Mouse (Mus musculus): ENCODE results near the gene Tes.

The Tes gene

DNA sequence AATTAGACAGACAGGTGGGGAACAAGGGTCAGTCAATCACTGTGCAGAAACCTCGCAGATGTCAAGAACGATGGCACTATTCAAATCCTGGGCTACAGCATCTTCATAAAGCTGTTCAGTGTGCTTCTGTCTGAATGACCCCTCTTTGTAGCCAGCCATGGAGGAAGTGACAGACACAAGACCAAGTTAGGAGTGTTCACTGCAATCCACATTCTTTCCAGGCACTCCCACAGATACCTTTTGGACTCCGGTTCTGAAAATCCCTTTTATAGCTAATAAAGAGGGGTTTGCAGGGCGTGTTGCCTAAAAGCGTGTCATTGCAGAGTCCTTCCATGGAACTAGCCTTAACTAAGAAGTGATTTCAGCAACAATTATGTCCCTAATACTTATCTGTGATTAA is 14.9 kb downstream of the Tes start:
- DNase-seq, result no peak

DNA sequence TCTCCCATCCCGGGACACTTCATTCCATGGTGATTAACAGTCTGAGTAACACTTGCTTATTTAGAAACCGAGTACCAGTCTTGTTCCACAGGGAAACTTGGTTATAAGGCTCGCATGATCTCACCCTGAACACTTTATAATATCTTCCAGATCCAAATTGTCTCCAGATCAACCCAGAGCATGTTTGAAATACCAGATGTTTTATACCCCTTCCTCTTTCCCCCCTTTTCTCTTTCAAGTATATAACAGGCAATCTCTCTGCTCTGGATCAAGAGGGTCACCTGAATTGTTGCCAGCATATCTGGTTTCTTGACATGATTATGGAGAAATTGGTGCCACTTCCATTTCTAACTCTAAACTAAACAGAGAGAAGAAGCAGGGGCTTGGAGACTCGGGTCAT is 17.3 kb downstream of the Tes start:
- no peak for DNase-seq

DNA sequence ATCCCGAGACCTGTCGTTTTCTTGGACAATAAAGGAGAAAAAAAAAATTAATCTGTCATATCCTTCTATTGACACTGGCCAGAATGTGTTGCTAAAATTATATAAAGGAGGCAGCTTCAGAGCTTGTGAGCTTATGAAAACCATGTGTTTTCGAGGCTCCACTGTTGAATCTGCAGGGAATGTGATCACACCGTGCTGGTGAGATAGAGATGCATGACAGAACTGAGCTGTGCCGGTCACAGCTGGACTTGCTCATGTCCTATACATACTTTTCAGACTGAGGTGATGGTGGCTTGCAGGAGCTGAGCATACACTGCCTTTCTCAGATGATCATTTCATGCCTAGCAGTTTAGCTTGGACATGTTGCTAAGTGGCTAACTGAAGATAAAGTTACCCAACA is 17.9 kb downstream of the Tes start:
- DNase-seq, result no peak

DNA sequence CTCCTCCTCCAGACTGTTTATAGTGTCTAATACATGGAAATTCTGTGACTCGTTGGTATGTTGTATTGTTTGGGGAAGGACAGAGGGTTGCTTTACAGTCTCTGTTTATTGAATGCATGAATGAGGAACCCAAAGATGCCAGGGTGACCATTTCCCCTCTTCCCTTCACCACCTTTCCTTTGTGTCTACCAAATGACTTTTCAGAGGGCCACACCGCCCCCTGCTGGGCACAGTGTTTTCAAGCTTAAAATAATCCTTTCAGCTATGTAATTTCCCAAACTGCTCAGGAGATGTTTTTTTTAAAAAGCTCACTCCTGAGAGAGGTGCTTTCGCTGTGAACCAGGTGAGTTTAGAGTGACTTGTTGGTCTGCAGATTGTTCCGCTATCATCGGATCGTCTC is 22.5 kb downstream of the Tes start:
- DNase-seq, result peak; percentile 79 to 80

DNA sequence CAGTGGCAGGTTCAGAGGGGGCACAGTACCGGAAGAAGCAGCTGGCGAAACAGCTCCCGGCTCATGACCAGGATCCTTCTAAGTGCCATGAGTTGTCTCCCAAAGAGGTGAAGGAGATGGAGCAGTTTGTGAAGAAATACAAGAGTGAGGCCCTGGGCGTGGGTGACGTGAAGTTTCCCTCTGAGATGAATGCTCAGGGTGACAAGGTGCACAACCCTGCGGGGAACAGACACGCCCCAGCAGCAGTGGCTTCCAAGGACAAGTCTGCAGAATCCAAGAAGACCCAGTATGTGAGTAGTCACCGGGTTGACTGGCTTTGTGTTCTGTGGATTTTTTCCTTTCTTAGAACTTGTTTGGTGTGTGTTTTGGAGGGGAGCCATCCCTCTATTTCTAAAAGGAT is 32.4 kb downstream of the Tes start:
- DNase-seq, result no peak

DNA sequence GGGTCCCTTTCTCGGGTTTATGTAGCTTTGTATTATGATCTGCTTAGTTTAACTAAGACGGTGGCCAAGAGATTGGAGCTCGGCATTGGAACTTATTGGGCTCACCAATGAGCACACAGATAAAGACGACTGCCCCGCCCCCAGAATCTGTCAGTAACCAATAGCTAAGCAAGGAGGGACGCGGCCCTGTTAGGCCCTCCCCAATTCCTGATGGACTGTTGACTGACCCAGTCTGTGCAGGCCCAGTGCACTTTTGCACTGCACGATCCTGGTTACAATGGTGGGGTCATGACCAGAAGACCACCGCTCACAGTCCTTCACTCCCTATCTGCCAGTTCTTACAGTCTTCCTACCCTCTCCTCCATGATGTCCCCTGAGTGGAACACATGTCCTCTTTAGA is 33.6 kb downstream of the Tes start:
- DNase-seq, result no peak

DNA sequence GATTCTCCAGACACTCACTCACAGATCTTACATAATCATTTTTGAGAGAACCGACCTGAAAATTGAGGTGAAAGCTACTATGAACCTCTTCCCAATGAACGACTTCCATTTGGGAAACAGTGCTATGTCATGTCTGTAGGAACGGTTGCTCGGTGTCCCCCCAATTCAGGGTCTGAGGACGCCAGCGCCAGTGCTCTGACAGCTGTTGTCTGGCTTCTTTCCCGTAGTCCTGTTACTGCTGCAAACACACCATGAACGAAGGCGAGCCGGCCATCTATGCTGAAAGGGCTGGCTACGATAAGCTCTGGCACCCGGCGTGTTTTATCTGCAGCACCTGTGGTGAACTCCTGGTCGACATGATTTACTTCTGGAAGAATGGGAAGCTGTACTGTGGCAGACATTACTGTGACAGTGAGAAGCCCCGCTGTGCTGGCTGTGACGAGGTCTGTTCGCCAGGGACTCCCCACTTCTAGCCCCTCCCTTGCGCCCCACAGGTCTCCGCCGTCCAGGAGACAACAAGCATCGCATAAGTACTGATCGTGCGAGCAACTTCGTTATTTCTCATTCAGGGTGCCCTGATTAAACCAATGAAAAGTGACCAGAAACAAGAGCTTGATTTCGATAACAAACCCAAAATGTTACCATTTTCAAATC is 34.7 kb downstream of the Tes start:
- peak; percentile 13 to 19 for DNase-seq

DNA sequence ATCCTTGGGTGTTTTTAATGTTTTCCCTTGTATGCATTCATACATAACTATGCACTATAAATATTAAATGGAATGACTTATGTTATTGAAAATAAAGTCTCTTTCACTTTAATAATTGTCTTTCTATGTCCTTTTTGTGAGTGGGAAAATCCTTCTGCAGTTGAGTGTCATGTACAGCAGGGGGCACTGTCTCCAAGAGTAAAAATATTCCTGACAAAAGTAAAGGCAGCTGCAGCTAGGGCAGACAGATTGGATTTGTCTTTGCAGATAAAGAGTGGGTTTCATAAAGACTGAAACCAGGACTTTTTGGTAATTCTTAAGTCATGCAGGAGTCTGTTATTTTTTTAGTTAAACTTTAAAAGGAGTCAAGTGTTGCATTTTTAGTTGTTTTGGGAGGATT is 40.8 kb downstream of the Tes start:
- DNase-seq, result peak; percentile 66 to 72

DNA sequence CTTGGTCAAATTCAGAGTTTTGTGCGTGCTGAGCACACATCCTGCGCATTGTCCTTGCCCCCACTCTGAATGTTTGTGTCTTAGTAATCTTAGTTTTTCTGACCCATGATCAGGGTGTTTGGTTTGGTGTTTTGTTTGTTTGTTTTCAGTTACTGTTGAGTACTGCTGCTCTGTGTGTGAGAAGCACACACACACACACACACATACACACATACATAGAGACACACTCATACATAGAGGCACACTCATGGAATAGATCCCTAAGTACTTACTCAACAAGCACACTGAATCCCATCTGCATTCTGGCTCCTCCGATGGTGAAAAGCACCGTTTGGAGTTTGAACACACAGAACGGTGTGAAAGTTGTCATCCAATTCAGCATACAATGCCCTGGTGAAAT is 41.5 kb downstream of the Tes start:
- no peak for DNase-seq

DNA sequence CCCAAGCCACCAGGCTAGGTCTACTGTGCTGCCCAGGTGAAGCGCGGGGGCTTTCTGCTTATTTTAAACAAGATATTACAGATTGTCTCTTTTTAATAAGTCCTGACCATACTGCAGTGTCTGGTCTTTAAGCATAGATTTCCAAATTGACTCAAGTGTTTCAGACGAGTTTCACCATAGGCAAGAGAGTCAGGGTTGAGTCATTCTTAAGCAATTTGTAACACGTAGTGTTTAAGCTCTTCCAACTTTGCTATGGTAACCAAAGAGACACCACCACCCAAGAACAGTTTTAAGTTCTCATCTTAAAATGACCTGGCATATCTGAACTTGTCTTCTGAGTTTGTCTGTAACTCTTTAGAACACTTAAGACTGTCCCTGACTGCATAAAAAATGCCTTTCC is 44.3 kb downstream of the Tes start:
- DNase-seq, result no peak

DNA sequence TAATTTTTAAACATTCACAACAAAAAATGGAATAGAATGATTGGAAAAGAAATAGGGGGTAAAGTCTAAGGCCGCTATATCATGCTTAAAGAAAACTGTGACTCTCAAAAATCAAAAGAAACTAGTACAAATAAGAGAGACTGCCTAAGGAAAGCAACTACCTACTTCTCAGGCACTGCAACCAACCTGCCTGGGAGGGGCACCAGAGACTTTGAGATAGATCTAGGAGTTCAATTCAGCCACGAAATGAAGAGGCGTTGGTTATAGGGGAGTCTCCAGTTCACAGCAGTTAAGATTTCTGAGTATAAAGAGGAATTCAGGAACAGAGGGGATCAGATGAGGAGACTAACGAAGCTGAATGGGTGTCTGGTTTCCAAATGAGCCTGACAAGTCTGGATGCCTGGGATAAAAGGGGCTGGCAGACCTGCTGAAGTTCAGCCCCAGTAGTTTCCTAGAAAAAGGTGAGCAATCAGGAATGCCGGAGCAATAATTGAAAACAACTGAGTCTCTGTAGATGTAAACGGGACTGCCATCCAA is 45.7 kb downstream of the Tes start:
- no peak for DNase-seq

DNA sequence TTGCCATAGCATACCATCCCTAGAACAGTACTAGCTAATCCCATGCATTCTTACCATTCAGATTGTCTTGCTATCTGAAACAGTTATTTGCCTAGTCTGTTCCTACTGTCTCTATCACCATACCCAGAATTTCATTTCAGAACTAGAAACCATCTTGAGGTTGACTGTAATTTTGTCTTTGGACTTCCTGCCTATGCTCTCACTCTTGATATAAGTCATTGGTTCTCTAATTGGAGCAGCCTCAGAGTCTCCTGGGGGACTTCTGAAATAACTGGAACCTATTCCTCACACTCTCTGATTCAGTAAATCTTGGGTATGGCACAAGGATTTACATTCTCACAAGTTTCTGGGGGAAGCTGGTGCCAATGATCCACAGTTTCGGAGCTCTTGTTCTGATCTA is 47.1 kb downstream of the Tes start:
- DNase-seq, result no peak

DNA sequence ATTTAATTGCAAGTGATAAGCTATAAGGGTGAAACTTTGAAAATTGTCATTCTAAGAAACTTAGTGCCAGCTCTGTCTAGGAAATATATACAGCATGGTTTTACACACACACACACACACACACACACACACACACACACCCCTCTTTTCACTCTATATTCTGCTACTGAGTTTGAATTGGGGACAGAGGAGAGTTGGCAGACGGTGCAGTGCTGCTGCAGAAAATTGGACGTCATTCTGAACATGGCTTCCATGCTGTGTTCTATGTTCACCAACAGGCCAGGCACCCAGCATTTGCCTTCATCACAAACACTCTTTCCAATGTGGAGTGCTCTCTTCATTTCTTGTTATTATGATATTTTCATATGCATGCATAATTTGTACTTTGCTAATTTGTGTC is 48.0 kb downstream of the Tes start:
- no peak for DNase-seq

DNA sequence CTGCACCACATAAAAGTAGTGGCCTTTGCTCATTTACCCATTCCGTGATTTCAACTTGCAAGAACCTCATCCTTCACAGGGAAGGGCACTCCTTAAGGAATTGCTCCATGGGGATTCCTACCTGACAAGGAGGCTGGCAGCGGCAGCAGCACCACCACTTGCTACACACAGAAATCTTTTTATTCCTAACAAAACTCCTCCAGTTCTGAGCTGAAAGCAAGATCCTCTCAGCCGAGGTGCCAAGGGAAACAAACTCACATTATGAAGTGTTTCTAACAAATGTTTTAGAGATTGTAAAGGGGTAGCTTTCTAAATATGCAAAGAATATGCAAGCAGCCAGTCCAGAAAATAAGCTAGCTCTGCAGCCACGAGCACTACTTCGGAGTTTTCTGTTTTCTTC is 49.6 kb downstream of the Tes start:
- no peak for DNase-seq

DNA sequence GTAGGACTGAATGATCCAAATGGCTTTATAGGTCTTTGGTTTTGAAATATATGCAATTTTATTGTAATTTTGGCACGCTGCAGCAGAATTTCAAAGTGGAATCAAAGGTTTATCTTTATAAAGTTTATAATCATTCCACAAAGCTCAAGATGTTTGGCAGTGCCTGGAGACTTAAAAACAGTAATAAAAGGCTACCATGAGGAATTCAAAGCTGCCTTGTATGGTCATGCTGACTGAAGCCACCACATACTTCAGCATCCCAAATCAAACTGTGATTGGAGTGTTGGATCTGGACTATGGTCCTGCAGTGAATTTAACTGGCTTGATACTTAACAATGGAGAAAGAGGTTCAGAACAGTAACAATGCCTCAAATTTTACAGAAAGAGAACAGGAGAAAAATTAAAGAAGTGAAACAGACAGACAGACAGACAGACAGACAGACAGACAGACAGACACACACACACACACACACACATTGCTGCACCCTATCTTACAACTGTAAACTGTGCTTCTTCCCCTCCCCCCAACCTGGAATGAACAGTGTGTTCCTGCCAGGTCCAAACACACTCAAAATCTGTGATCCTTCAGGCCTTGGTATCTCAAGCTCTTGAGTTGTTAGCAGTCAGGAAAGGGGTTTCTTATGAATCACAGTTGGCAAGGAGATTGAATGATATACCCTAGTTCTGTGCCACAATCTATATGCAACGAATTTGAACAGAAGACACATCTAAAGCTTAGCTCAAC is 50.3 kb downstream of the Tes start:
- no peak for DNase-seq

DNA sequence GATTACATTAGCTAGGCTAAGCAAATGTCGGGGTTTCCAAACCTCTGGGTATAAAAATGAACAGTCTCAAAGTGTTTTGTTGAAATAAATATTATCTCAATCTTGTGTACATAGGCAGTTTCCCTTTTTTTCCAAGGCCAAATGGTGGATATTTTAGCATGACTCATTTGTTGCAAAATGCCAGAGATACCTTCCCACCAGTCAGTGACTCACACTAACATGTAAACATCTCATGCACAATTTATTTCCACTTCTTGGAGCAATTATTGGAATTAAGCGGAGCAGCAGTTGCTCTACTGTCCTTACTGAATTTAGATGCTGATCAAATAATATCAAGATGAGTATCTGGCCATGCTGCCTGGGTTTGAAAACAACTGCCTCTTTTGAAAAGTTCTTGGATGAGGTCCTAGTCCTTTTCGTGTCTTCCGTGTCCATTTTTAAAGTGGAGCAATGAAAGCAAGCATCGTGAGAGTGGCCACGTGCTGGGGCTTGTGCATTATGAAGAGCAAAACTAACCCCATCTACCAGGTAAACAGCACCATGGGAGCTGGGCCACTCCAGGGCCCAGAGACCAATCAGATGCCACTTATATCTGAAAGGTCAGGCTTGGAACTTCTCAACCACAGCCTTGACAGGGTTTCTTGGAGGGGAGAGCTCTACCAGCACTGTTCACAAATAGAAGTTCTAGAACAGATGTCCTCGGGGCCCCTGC is 54.7 kb downstream of the Tes start:
- DNase-seq, result peak in 1 of 2 experiments; percentile 30

DNA sequence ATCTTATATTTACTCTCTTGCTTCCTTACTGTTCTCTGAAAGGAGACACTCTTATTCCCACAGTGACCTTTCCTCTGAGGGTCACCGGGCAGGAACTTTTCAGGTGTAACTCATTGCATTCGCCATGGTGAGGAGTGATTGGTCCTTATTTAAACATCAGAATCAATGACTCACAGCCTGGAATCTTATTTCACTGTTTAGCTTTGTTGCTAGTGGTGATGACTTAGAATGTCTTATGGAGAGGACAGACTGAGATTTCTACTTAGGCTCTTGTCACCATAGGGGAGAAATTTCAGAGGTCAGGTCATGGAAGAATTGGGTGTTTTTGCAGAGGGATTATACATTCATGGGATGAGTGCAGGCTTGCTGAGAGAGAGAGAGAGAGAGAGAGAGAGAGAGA is 75.1 kb downstream of the Tes start:
- no peak for DNase-seq

DNA sequence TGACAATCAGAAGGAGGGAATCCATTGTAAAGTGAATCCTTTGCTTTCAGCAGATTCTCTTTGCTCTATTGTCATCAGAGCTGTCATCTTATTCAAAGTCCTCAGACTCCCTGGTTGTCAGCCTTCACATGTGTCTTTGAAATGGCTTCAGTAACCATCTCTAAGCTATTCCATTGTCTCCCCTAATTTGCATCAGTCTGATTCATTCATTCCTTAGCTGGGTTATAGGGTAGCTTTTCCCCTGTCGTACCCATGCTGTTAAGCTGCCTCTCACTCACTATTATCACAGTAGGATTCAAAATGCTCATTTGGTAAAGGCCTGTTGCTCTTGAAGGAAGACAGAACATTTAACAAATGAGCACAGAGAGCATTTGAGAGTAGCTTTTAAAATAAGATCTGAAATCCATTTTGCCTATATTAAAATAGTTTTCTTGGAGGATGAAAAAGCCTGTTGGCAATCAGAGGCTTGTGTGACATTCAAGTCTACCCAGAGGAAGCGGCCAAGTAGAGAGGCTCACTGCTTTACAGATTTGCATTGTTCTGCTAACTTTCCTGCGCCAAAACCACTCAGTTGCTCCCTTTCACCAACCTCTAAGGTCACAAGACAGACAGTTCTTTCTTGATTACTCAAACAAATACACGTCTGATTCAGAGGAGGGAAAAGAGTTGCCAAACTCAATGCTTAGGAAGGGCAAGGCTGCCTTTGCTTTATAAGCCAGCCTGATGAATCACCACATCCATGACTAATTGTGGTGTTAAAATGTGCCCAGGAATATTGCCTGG is 77.8 kb downstream of the Tes start:
- DNase-seq, result peak in 1 of 2 experiments; percentile 1

DNA sequence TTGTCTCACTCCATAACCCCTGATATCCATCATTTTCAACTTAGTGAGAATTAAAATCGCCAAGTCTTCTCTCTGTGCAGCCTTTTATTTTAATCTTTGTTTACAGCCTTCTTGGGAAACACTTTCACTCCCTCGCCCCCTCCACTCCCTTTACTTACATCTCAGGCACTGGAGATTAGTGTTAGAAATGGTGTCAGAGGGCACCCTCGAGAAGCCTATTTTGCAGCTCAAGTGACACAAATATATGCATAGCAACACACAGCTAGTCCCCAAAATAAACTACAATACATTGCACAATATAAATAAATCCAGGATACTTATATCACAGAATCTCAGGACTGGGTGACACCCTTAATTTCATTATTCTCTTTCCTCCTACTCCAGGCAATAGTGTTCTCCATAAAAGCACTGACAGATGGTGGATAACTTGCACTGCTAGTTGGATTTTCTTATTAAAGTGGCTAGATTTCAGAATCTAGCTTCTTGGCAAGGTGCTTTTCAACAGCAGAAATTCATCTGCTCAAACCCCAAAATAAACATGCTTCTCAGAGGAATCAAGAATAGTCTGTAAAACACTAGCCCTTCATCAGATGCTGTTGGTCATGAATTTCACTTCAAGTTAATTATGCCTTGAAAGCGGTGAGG is 86.2 kb downstream of the Tes start:
- no peak for DNase-seq

DNA sequence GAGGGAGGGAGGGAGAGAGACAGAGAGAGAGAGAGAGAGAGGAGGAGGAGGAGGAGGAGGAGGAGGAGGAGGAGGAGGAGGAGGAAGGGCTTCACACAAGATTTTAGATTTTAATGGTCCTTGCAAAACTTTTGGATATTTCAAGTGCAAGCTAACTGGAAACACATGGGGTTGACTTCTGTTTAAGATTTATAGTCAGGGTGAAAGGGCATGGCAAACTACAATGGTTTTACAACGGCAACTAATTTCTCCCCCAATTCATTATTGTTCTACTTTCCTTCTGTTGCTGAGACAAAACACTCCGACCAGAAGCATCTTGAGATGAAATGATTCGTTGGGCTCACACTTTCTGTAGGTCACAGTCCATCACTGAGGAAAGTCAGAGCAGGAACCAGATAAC is 87.6 kb downstream of the Tes start:
- no peak for DNase-seq

Measured in cerebellum, postnatal 10 days (tissue).